Mouse (Mus musculus) limb, embryonic 13.5 days (tissue): ENCODE data around the gene Gm20777. TPM values are rescaled to one million over a fixed set of nuclear protein-coding genes. Genes with fewer than 3 reads are reported as not detected.
"Not testable (repeated sequence)": the region's sequence is repeated elsewhere in the genome, so short reads cannot be mapped to it uniquely, and the experiment has no call there.

Experiments used
- ATAC-seq: fragments of 200-750 bp; cut with Nextera tagmentation; 2 replicates; pipeline ENCODE4 v1.8.0; 2017; ENCODE audit warnings: low read depth, moderate number of reproducible peaks, moderate TSS enrichment; ENCODE audit not compliant: low FRiP score
- H3K27ac ChIP-seq: fragments of 300-500 bp; sonication (generic); 2 replicates; pipeline ENCODE4 v1.5.1; 2015; ENCODE audit warnings: inconsistent platforms, mild to moderate bottlenecking, moderate library complexity
- H3K27me3 ChIP-seq: fragments of 300-500 bp; sonication (generic); 2 replicates; pipeline ENCODE4 v1.6.1; 2015; ENCODE audit warnings: mild to moderate bottlenecking, inconsistent platforms
- H3K36me3 ChIP-seq: fragments of 300-500 bp; sonication (generic); 2 replicates; pipeline ENCODE4 v1.6.1; 2015; ENCODE audit warnings: inconsistent platforms, mild to moderate bottlenecking, moderate library complexity
- H3K4me1 ChIP-seq: fragments of 300-500 bp; sonication (generic); 2 replicates; pipeline ENCODE4 v1.6.1; 2015; ENCODE audit warnings: inconsistent platforms
- H3K4me2 ChIP-seq: fragments of 300-500 bp; sonication (generic); replicated peaks from 2 replicates; pipeline ENCODE4 v1.6.1; 2015; ENCODE audit warnings: inconsistent platforms, mild to moderate bottlenecking, moderate library complexity
- H3K4me3 ChIP-seq: fragments of 300-500 bp; sonication (generic); 2 replicates; pipeline ENCODE4 v1.5.1; 2015; ENCODE audit warnings: moderate library complexity, mild to moderate bottlenecking, inconsistent platforms
- H3K9ac ChIP-seq: fragments of 300-500 bp; sonication (generic); 2 replicates; pipeline ENCODE4 v1.6.1; 2015; ENCODE audit warnings: mild to moderate bottlenecking, inconsistent platforms
- H3K9me3 ChIP-seq: fragments of 300-500 bp; sonication (generic); 2 replicates; pipeline ENCODE4 v1.6.1; 2016; ENCODE audit warnings: inconsistent platforms
- WGBS: fragments of 180-500 bp; shearing (Covaris S2); methylation state at CpG from one replicate; pipeline ENCODE4 v1.1.7; 2015; 5-methylcytosine and 5-hydroxymethylcytosine counted together
- polyA plus RNA-seq: library from polyadenylated mRNA; unstranded; fragments of >200 nt; fragmentation: Nextera tagmentation; extraction: Ambion mirVana; gene quantifications from 2 replicates; pipeline ENCODE4 v1.2.1, GENCODE M21; 2015

Gene Gm20777
- polyA plus RNA-seq: not detected in 2 replicates

GRCm38 (mm10) chrY:10752350-10752749, at the start of gene Gm20777:
Gene Gm20777 (minus strand): TSS chrY:10752450.
- not testable (repeated sequence) for H3K27me3 ChIP-seq, H3K4me2 ChIP-seq, H3K9ac ChIP-seq, H3K9me3 ChIP-seq, H3K27ac ChIP-seq, ATAC-seq, H3K4me1 ChIP-seq, H3K4me3 ChIP-seq, H3K36me3 ChIP-seq

GRCm38 (mm10) chrY:10709551-10709950, 42.7 kb downstream of the Gm20777 start:
- ATAC-seq: not testable (repeated sequence)
- 0% methylated on average over 1 of the region's 5 CpGs for WGBS

GRCm38 (mm10) chrY:10708761-10709160, 43.5 kb downstream of the Gm20777 start:
- H3K9ac ChIP-seq, H3K4me3 ChIP-seq, H3K27me3 ChIP-seq, H3K4me1 ChIP-seq, ATAC-seq, H3K9me3 ChIP-seq, H3K36me3 ChIP-seq, H3K27ac ChIP-seq, H3K4me2 ChIP-seq: not testable (repeated sequence)
- 94% methylated on average over 29 of the region's 30 CpGs for WGBS

More at GRCm38 (mm10) chrY:10709551-10709950, 42.7 kb downstream of the Gm20777 start:
- H3K9me3 ChIP-seq, H3K36me3 ChIP-seq, H3K4me1 ChIP-seq, H3K27ac ChIP-seq, H3K27me3 ChIP-seq, H3K9ac ChIP-seq, H3K4me3 ChIP-seq, H3K4me2 ChIP-seq: not testable (repeated sequence)

- H3K4me1 ChIP-seq, H3K9ac ChIP-seq, H3K27ac ChIP-seq, H3K27me3 ChIP-seq, H3K4me2 ChIP-seq, H3K9me3 ChIP-seq, ATAC-seq, H3K4me3 ChIP-seq, H3K36me3 ChIP-seq: not testable (repeated sequence)
- 91% methylated on average over 16 of the region's 16 CpGs for WGBS
Measured at GRCm38 (mm10) chrY:10708226-10708625, 44.0 kb downstream of the Gm20777 start.

GRCm38 (mm10) chrY:10706686-10707085, 45.6 kb downstream of the Gm20777 start:
- 89% methylated on average over 7 of the region's 7 CpGs for WGBS
- not testable (repeated sequence) for H3K4me2 ChIP-seq

More at GRCm38 (mm10) chrY:10706686-10707085, 45.6 kb downstream of the Gm20777 start:
- not testable (repeated sequence) for H3K4me3 ChIP-seq, H3K4me1 ChIP-seq, H3K9ac ChIP-seq, H3K27me3 ChIP-seq, ATAC-seq, H3K36me3 ChIP-seq, H3K9me3 ChIP-seq, H3K27ac ChIP-seq

Other genes with a start within 250 kb of the Gm20777 start
- gene Gm20737, start 216.4 kb downstream of the Gm20777 start, polyA plus RNA-seq: not detected in 2 replicates
- gene Gm21775, start 199.0 kb downstream of the Gm20777 start, polyA plus RNA-seq: not detected in 2 replicates
- not detected in 2 replicates for gene Gm21900, start 136.1 kb downstream of the Gm20777 start, polyA plus RNA-seq